Mouse (Mus musculus) left cerebral cortex, adult 2 months (tissue): Measurements from ENCODE around the gene Kif1b. TPM values are rescaled to one million over a fixed set of nuclear protein-coding genes. Genes with fewer than 3 reads are reported as not detected.

Source experiments
- DNase-seq, 2 experiments: peaks; one replicate each; pipeline ENCODE4 v3.0.0; 2021 to 2022; ENCODE audit warnings: low spot score in 2 of 2, mixed read lengths in 1 of 2; ENCODE audit errors: extremely low spot score in 1 of 2
- H3K27ac ChIP-seq: fragments of 200-600 bp; 2 replicates; pipeline ENCODE4 v1.8.1; 2022
- H3K4me3 ChIP-seq: fragments of 200-600 bp; 2 replicates; pipeline ENCODE4 v1.8.1; 2022
- CTCF ChIP-seq: fragments of 200-600 bp; IDR thresholded peaks from 2 replicates; pipeline ENCODE4 v1.8.1; 2022; ENCODE audit warnings: antibody characterized with exemption, mild to moderate bottlenecking, moderate library complexity
- intact Hi-C: fragments of 180-260 bp; cut with DNase I; formaldehyde crosslinking; loops from one replicate; pipeline ENCODE4 v1.15.1; 2025
- total RNA-seq, 2 experiments: library from RNA; stranded (reverse); gene quantifications; 2 replicates each; pipeline ENCODE4 v1.2.3; 2021

The Kif1b gene
- total RNA-seq, 2 experiments from 2014 or later, result 444 to 487 TPM

GRCm38 (mm10) chr4:149143594-149143993 is 163.9 kb downstream of the Kif1b start:
- H3K27ac ChIP-seq, result no peak overlapping the region
- DNase-seq, result no peak
- intact Hi-C loops, result loop anchor here (5.0 to 10.0 kb wide), 3 partner anchors 301 to 571 kb away; no protein-coding TSS in a partner anchor

GRCm38 (mm10) chr4:149138515-149138914 is 169.0 kb downstream of the Kif1b start:
- Histone ChIP-seq H3K4me3 (no peak overlapping the region), H3K27ac (no peak overlapping the region)
- TF ChIP-seq CTCF, result no peak
- intact Hi-C loops, result loop anchor here (5.0 kb wide), 1 partner anchor 169 kb away; the partner anchor contains the start of gene Kif1b
- no peak for DNase-seq

More at GRCm38 (mm10) chr4:149143594-149143993, 163.9 kb downstream of the Kif1b start:
- H3K4me3 ChIP-seq, result no peak overlapping the region
- no peak for TF ChIP-seq CTCF

- peak; percentile 89 to 92 for DNase-seq
- peak within 1 kb of the TSS; percentile 82 for H3K4me3 ChIP-seq
- peak; percentile 98 for TF ChIP-seq CTCF
- peak within 1 kb of the TSS; percentile 80 for H3K27ac ChIP-seq
- intact Hi-C loops, result loop anchor here (5.0 kb wide), 1 partner anchor 170 kb away; the partner anchor contains the start of gene Kif1b
Observed at GRCm38 (mm10) chr4:149136982-149137770, 170.3 kb downstream of the Kif1b start, which contains the start of gene Cenps. Gene Cenps, minus strand, starts transcription at chr4:149137629.

GRCm38 (mm10) chr4:149136116-149136850 is 171.2 kb downstream of the Kif1b start:
- peak overlapping the region; percentile 80; the same call in 1 of the 2 replicates for H3K27ac ChIP-seq
- intact Hi-C loops, result loop anchor here (5.0 kb wide), 1 partner anchor 171 kb away; the partner anchor contains the start of gene Kif1b
- TF ChIP-seq CTCF, result no peak
- DNase-seq, result no peak
- H3K4me3 ChIP-seq, result peak overlapping the region; percentile 82

- Histone ChIP-seq H3K27ac (no peak overlapping the region), H3K4me3 (no peak overlapping the region)
- no peak for DNase-seq
- TF ChIP-seq CTCF, result no peak
- intact Hi-C loops, result no loop called here
Observed at GRCm38 (mm10) chr4:149133395-149133794, 174.1 kb downstream of the Kif1b start.

- DNase-seq, result no peak
- intact Hi-C loops, result no loop called here
- H3K27ac ChIP-seq, result no peak overlapping the region
- TF ChIP-seq CTCF, result no peak
- no peak overlapping the region for H3K4me3 ChIP-seq
Observed at GRCm38 (mm10) chr4:149131789-149132565, 175.5 kb downstream of the Kif1b start.

- intact Hi-C loops, result no loop called here
Observed at GRCm38 (mm10) chr4:149131021-149131752, 176.3 kb downstream of the Kif1b start.

GRCm38 (mm10) chr4:149128467-149128866 is 179.0 kb downstream of the Kif1b start:
- DNase-seq, result peak in 1 of 2 experiments; percentile 31
- Histone ChIP-seq H3K4me3 (no peak overlapping the region), H3K27ac (no peak overlapping the region)
- no peak for TF ChIP-seq CTCF
- intact Hi-C loops, result no loop called here

More at GRCm38 (mm10) chr4:149131021-149131752, 176.3 kb downstream of the Kif1b start:
- Histone ChIP-seq H3K4me3 (no peak overlapping the region), H3K27ac (no peak overlapping the region)
- no peak for TF ChIP-seq CTCF
- DNase-seq, result no peak

GRCm38 (mm10) chr4:149126663-149127062 is 180.8 kb downstream of the Kif1b start, which contains the start of gene Cort:
Gene Cort, minus strand, starts transcription at chr4:149126763.
- intact Hi-C loops, result no loop called here
- DNase-seq, result no peak
- H3K27ac ChIP-seq, result no peak within 1 kb of the TSS
- H3K4me3 ChIP-seq, result no peak within 1 kb of the TSS
- TF ChIP-seq CTCF, result no peak

Other genes with a start within 250 kb of the Kif1b start
- gene Pex14, start 207.8 kb downstream of the Kif1b start, total RNA-seq, result 10 to 100 TPM; 49.3 to 50.4 TPM
- gene Dffa, start 203.5 kb downstream of the Kif1b start, total RNA-seq, result 10 to 100 TPM; 62.2 to 69.7 TPM
- gene Cort, start 180.9 kb downstream of the Kif1b start, total RNA-seq, result 10 to 100 TPM; 12.6 to 14.1 TPM
- 10 to 100 TPM; 30.5 to 32.7 TPM for gene Cenps, start 170.1 kb downstream of the Kif1b start, total RNA-seq
- gene Pgd, start 140.9 kb downstream of the Kif1b start, total RNA-seq, result 10 to 100 TPM; 35.1 to 36.5 TPM
- gene Ube4b, start 119.1 kb upstream of the Kif1b start, total RNA-seq, result 100 to 1,000 TPM; 110 TPM
- not detected for gene Rbp7, start 147.3 kb upstream of the Kif1b start, total RNA-seq
- not detected for gene Tmem274, start 169.7 kb upstream of the Kif1b start, total RNA-seq
- gene Nmnat1, start 177.5 kb upstream of the Kif1b start, total RNA-seq, result 10 to 100 TPM in 1 of 2 experiments, 1 to 10 TPM in 1; 9.9 to 12.8 TPM
- gene Lzic, start 177.5 kb upstream of the Kif1b start, total RNA-seq, result 10 to 100 TPM; 16.8 to 17.6 TPM
- 10 to 100 TPM; 35.3 to 35.9 TPM for gene Ctnnbip1, start 210.5 kb upstream of the Kif1b start, total RNA-seq